Mouse (Mus musculus) cortical plate, adult 2 months (tissue): ENCODE measurements at regions not wholly inside any gene's neighbourhood (a gene's known extent, or its start where the extent isn't known, plus 50 kb on each side); places are given as distances from the start of the nearest gene placed in this dataset.

Experiments
- CTCF ChIP-seq: fragments of 200-500 bp; IDR thresholded peaks from 2 replicates; pipeline ENCODE4 v1.5.1; 2011; ENCODE audit warnings: mild to moderate bottlenecking, control low read depth, low read length; ENCODE audit not compliant: insufficient read depth; ENCODE audit errors: extremely low read depth
- POLR2A ChIP-seq: fragments of 200-500 bp; IDR thresholded peaks from 2 replicates; pipeline ENCODE4 v1.6.1; 2011; ENCODE audit warnings: mild to moderate bottlenecking, low read length, control low read depth; ENCODE audit not compliant: insufficient read depth; ENCODE audit errors: extremely low read depth

- TF ChIP-seq POLR2A = no peak
- no peak for TF ChIP-seq CTCF
Observed at GRCm38 (mm10) chrX:11448711-11449110, 121.1 kb downstream of the H2al1j start.
